Mouse (Mus musculus): Measurements from ENCODE around the gene Cacng3. TPM values are rescaled to one million over a fixed set of nuclear protein-coding genes. Genes with fewer than 3 reads are reported as not detected.

The Cacng3 gene
- polyA plus RNA-seq, 2 experiments, result 0.06 TPM; not detected in 1

- H3K9ac ChIP-seq (ENCODE audit: low read depth, low read length, severe bottlenecking), result no peak overlapping the region
- no peak overlapping the region for H3K4me2 ChIP-seq (replicated peaks; ENCODE audit: low read depth, low read length, severe bottlenecking)
- no peak for TF ChIP-seq POLR2A (IDR thresholded peaks at IDR 0.05; ENCODE audit: borderline replicate concordance, extremely low read depth, insufficient read depth, insufficient read length)
- H3K27me3 ChIP-seq (ENCODE audit: control insufficient read depth, insufficient read depth, low read length), result peaks cover 10% of the 10 kb centered on the region; the same call in 1 of the 2 replicates
- H3K36me3 ChIP-seq (ENCODE audit: control insufficient read depth, insufficient read depth, low read length), result no peaks in the 10 kb centered on the region
- ATAC-seq (ENCODE audit: low FRiP score, low read depth) (no peak), DNase-seq (ENCODE audit: low spot score) (no peak)
- no peaks in the 10 kb centered on the region for H3K4me1 ChIP-seq (ENCODE audit: control insufficient read depth, insufficient read depth, low read length)
- 57% methylated on average over 5 of the region's 5 CpGs for WGBS
- H3K9me3 ChIP-seq (ENCODE audit: control insufficient read depth, low read length), result no peaks in the 10 kb centered on the region
- H3K27ac ChIP-seq (replicated peaks; ENCODE audit: low read depth, low read length), result no peak overlapping the region
- H3K4me3 ChIP-seq (replicated peaks; ENCODE audit: low read length), result no peak overlapping the region
Observed at GRCm38 (mm10) chr7:122672981-122673380, 2.7 kb downstream of the Cacng3 start.

DNA sequence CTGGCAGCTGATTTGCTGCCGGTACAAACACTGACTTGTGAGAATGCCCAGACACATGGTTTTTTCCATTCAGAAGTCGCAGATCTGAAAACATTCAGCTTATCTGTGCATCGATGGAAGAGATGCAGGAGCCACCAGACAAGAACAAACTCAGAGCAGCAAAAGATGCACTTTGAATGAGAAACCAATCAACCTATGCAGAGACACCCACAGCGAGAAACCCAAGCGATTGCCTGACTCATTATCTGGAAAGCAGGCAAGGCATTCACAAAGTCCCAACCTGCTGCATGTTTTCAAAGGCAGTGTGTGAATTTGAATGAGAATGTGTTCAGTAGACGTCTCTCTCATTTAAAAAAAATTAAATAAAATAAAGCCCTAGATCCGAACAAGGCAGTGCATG lies 4.9 kb downstream of the Cacng3 start:
- Histone ChIP-seq H3K9me3 (ENCODE audit: control insufficient read depth, low read length) (no peaks in the 10 kb centered on the region), H3K27me3 (ENCODE audit: control insufficient read depth, insufficient read depth, low read length) (peaks cover 10% of the 10 kb centered on the region; the same call in 1 of the 2 replicates), H3K27ac (replicated peaks; ENCODE audit: low read depth, low read length) (no peak overlapping the region), H3K4me2 (replicated peaks; ENCODE audit: low read depth, low read length, severe bottlenecking) (no peak overlapping the region), H3K36me3 (ENCODE audit: control insufficient read depth, insufficient read depth, low read length) (no peaks in the 10 kb centered on the region), H3K4me3 (replicated peaks; ENCODE audit: low read length) (no peak overlapping the region), H3K9ac (ENCODE audit: low read depth, low read length, severe bottlenecking) (no peak overlapping the region), H3K4me1 (ENCODE audit: control insufficient read depth, insufficient read depth, low read length) (no peaks in the 10 kb centered on the region)
- no peak for TF ChIP-seq POLR2A (IDR thresholded peaks at IDR 0.05; ENCODE audit: borderline replicate concordance, extremely low read depth, insufficient read depth, insufficient read length)
- ATAC-seq (ENCODE audit: low FRiP score, low read depth) (no peak), DNase-seq (ENCODE audit: low spot score) (no peak)
- 87% methylated on average over 7 of the region's 7 CpGs for WGBS

DNA sequence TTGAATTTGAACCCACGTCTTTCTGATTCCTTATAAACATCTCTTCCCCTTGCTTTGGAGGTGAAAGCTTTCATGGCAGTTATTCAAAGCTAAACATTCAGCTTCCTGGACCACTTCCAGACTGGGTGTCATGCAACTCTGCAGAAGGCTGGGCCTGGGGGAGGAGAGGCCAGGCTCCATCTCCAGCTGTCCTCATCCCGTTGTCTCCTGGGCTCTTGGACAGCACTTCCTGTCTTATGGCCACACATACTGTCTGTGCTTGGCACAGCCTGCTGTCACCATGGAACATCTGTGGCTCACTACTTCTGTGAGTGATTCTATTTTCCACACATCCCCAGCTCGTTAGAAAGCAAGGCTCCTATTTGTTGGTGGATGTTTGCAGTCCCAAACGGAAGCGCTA lies 31.5 kb downstream of the Cacng3 start:
- no peak overlapping the region for H3K9ac ChIP-seq (ENCODE audit: low read depth, low read length, severe bottlenecking)
- H3K27me3 ChIP-seq (ENCODE audit: control insufficient read depth, insufficient read depth, low read length), result no peaks in the 10 kb centered on the region
- H3K27ac ChIP-seq (replicated peaks; ENCODE audit: low read depth, low read length), result no peak overlapping the region
- no peak overlapping the region for H3K4me2 ChIP-seq (replicated peaks; ENCODE audit: low read depth, low read length, severe bottlenecking)
- no peak overlapping the region for H3K4me3 ChIP-seq (replicated peaks; ENCODE audit: low read length)
- no peaks in the 10 kb centered on the region for H3K9me3 ChIP-seq (ENCODE audit: control insufficient read depth, low read length)
- no peak for DNase-seq (ENCODE audit: low spot score)
- no peaks in the 10 kb centered on the region for H3K36me3 ChIP-seq (ENCODE audit: control insufficient read depth, insufficient read depth, low read length)
- no peak for ATAC-seq (ENCODE audit: low FRiP score, low read depth)
- H3K4me1 ChIP-seq (ENCODE audit: control insufficient read depth, insufficient read depth, low read length), result no peaks in the 10 kb centered on the region
- no peak for TF ChIP-seq POLR2A (IDR thresholded peaks at IDR 0.05; ENCODE audit: borderline replicate concordance, extremely low read depth, insufficient read depth, insufficient read length)
- 72% methylated on average over 5 of the region's 5 CpGs for WGBS

GRCm38 (mm10) chr7:122702443-122702842 lies 32.2 kb downstream of the Cacng3 start:
- no peaks in the 10 kb centered on the region for H3K4me1 ChIP-seq (ENCODE audit: control insufficient read depth, insufficient read depth, low read length)
- ATAC-seq (ENCODE audit: low FRiP score, low read depth) (no peak), DNase-seq (ENCODE audit: low spot score) (no peak)
- H3K9me3 ChIP-seq (ENCODE audit: control insufficient read depth, low read length), result no peaks in the 10 kb centered on the region
- H3K36me3 ChIP-seq (ENCODE audit: control insufficient read depth, insufficient read depth, low read length), result no peaks in the 10 kb centered on the region
- no peak overlapping the region for H3K9ac ChIP-seq (ENCODE audit: low read depth, low read length, severe bottlenecking)
- TF ChIP-seq POLR2A (IDR thresholded peaks at IDR 0.05; ENCODE audit: borderline replicate concordance, extremely low read depth, insufficient read depth, insufficient read length), result no peak
- H3K27ac ChIP-seq (replicated peaks; ENCODE audit: low read depth, low read length), result no peak overlapping the region
- H3K4me2 ChIP-seq (replicated peaks; ENCODE audit: low read depth, low read length, severe bottlenecking), result no peak overlapping the region
- no peak overlapping the region for H3K4me3 ChIP-seq (replicated peaks; ENCODE audit: low read length)
- H3K27me3 ChIP-seq (ENCODE audit: control insufficient read depth, insufficient read depth, low read length), result no peaks in the 10 kb centered on the region
- WGBS, result 72% methylated on average over 4 of the region's 4 CpGs

- Histone ChIP-seq H3K4me1 (ENCODE audit: control insufficient read depth, insufficient read depth, low read length) (no peaks in the 10 kb centered on the region), H3K9ac (ENCODE audit: low read depth, low read length, severe bottlenecking) (no peak overlapping the region), H3K36me3 (ENCODE audit: control insufficient read depth, insufficient read depth, low read length) (no peaks in the 10 kb centered on the region), H3K27ac (replicated peaks; ENCODE audit: low read depth, low read length) (no peak overlapping the region), H3K4me3 (replicated peaks; ENCODE audit: low read length) (no peak overlapping the region), H3K27me3 (ENCODE audit: control insufficient read depth, insufficient read depth, low read length) (no peaks in the 10 kb centered on the region), H3K4me2 (replicated peaks; ENCODE audit: low read depth, low read length, severe bottlenecking) (no peak overlapping the region), H3K9me3 (ENCODE audit: control insufficient read depth, low read length) (no peaks in the 10 kb centered on the region)
- DNase-seq (ENCODE audit: low spot score) (no peak), ATAC-seq (ENCODE audit: low FRiP score, low read depth) (no peak)
- no peak for TF ChIP-seq POLR2A (IDR thresholded peaks at IDR 0.05; ENCODE audit: borderline replicate concordance, extremely low read depth, insufficient read depth, insufficient read length)
- WGBS, result 53% methylated on average over 5 of the region's 5 CpGs
Observed at GRCm38 (mm10) chr7:122706736-122707135, 36.4 kb downstream of the Cacng3 start.

GRCm38 (mm10) chr7:122716299-122716698 lies 46.0 kb downstream of the Cacng3 start:
- TF ChIP-seq POLR2A (IDR thresholded peaks at IDR 0.05; ENCODE audit: borderline replicate concordance, extremely low read depth, insufficient read depth, insufficient read length), result no peak
- DNase-seq (ENCODE audit: low spot score) (no peak), ATAC-seq (ENCODE audit: low FRiP score, low read depth) (no peak)
- no peak overlapping the region for H3K4me3 ChIP-seq (replicated peaks; ENCODE audit: low read length)
- H3K4me2 ChIP-seq (replicated peaks; ENCODE audit: low read depth, low read length, severe bottlenecking), result no peak overlapping the region
- no peak overlapping the region for H3K9ac ChIP-seq (ENCODE audit: low read depth, low read length, severe bottlenecking)
- 56% methylated on average over 3 of the region's 3 CpGs for WGBS
- H3K9me3 ChIP-seq (ENCODE audit: control insufficient read depth, low read length), result no peaks in the 10 kb centered on the region
- H3K4me1 ChIP-seq (ENCODE audit: control insufficient read depth, insufficient read depth, low read length), result no peaks in the 10 kb centered on the region
- H3K27me3 ChIP-seq (ENCODE audit: control insufficient read depth, insufficient read depth, low read length), result no peaks in the 10 kb centered on the region
- H3K36me3 ChIP-seq (ENCODE audit: control insufficient read depth, insufficient read depth, low read length), result no peaks in the 10 kb centered on the region
- H3K27ac ChIP-seq (replicated peaks; ENCODE audit: low read depth, low read length), result no peak overlapping the region

All from limb, embryonic 14.5 days (tissue).